Mouse (Mus musculus) adrenal gland, adult (tissue): ENCODE measurements around the gene Scgb2b24.

ENCODE experiments used
- DNase-seq, 2 experiments: peaks; one replicate each; pipeline ENCODE4 v3.0.0; 2022 to 2023; ENCODE audit warnings: low spot score in 1 of 2; ENCODE audit not compliant: inconsistent age in 2 of 2

The Scgb2b24 gene

DNA sequence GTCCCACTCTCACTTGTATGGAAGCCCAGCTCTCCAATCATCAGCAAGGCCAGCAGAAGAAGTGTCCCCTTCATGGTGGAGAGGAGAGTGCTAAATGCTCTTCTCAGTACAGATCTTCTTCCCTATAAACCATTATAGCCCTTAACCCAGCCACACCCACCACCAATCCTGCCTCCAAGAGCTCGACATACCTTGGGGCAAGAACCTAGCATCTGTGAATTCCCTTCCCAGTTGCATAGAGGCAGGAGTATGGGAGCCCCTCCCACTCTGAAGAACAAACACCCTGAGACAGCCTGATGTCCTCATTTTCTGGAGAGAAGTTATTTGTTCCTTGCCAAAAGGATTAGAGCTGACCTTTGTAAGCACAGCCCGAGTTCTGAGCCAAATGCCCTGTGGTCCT is at the start of gene Scgb2b24:
Gene Scgb2b24, minus strand, starts transcription at position 101 of the 400 bp plus-strand sequence.
- DNase-seq: no peak

- no peak for DNase-seq
These were observed 4.4 kb upstream of the Scgb2b24 start, which contains the start of gene Scgb1b24 for GRCm38 (mm10) chr7:33743499-33743898. Gene Scgb1b24 (plus strand): TSS chr7:33743799.

DNA sequence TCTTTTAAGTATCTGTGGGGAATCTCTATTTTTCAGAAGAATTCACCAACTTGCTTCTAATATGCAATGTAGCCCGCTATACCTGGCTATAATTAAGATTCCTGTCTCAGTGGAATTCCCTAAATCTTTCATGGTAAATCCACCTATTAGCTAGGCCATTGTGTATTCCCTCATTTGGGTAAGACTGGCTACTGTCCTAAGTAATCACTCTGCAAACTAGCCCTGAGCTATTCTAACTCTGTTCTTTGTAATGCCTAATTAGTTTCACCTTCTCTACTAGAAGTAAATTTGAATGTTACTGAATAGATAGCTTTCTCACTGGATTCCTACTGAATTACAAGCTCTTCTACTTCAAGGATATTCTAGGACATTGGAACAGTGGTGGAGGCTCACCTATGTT is 49.2 kb downstream of the Scgb2b24 start:
- no peak for DNase-seq
